Mouse (Mus musculus): Measurements from ENCODE around the gene Zap70.

The Zap70 gene

DNA sequence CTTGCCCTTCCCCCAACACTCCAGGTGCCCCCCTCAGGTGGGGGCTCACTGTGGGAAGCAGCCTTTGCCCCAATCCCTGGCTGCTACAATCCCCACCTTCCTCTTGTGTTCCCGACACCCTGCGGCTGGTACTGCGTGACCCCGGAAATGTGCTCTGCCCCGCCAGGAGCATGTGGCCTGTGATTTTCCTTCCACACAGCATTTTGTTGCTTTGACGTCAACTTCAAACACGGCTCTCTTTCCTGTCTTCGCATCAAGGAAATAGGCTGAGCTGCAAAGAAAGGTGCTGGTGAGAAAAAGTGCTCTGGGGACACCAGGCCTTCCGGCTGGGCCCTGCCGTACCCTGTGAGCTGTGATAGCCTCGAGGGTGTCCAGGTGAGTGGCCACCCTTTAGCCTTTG, at the start of gene Zap70:
Gene Zap70, plus strand, starts transcription at position 231 of the 400 bp plus-strand sequence.
- DNase-seq (ENCODE audit: low read depth, low spot score): no peak

DNA sequence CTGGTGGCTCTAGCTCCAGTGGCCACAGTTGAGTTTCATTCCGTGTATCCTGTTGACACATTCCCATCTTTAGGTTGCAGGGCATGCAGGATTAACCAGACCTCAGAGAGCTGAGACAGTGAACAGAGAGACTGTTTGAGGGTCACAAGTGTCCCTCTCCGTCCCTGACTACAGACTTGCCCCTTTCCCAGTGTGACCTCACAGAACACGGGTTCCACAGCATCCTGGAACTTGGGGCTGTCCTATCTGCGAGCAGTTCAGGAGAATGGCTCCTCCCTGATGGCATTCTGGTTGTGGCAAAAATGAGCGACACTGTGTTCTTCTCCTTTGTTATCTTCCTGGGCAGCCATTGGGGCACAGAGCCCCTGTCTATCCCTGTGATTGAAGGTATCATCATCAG, 47.3 kb upstream of the Zap70 start, which contains the start of gene Actr1b:
Gene Actr1b, minus strand, starts transcription at position 112 of the 400 bp plus-strand sequence.
- no peak for DNase-seq (ENCODE audit: low read depth, low spot score)

DNA sequence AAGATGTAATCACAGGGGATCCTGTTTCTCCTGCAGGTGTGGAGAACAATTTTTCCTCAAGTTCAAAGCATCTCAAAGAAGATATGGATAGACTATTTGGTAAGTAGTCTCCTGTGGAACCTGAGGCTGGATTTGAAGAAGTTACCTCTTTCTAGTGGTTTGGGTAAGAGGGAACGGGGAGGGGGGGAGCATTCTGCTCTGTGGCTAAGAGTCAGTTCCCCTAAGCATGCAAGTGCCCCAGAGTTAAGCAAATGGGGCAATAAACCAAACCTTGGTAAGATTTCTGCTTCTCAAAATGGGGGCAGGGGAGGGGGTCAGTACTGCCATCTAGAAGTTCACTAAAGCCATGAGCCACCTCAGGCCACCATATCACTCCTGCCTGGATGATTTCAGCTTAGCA, 42.8 kb upstream of the Zap70 start:
- no peak for DNase-seq (ENCODE audit: low read depth, low spot score)

DNA sequence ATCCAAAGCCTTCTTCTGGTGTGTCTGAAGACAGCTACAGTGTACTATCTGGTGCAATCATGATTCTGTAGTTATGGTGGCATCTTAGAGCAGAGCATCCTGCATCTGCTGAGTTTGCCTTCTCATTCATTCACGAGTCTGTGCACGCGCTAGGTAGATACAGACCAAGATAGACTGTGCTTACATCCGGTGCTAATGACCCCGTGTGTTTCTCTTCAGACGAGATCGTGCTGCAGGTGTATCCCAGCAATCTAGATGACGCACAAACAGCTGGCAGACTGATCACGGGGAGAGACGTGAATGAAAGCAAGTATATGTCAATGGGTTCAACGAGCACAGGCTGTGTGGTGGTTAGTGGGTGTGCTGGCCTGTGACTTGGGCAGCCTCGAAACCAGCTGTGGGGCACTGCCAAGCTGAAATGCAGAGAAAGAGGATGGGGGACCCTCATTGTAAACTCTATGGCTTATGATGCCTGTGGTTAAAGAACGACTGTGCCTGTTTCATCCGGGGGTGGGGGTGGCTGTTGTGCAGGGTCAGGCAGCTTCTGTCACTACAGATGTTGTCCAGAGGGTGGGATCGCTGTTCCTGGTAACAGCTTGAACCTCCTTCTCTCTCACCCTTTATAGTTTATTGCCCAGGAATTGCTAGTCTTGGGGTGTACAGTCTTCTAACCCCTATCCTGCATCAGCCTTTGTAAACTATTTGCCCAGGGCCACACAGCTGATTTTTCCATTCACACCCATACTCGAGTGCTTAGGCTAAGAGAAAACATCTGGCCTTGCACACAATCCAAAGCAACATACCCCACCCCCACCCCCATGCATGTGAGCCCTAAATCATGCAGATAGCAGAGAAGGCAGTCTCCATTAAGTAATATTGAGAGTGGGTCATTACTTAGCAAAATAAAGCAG, 38.2 kb upstream of the Zap70 start:
- no peak for DNase-seq (ENCODE audit: low read depth, low spot score)

DNA sequence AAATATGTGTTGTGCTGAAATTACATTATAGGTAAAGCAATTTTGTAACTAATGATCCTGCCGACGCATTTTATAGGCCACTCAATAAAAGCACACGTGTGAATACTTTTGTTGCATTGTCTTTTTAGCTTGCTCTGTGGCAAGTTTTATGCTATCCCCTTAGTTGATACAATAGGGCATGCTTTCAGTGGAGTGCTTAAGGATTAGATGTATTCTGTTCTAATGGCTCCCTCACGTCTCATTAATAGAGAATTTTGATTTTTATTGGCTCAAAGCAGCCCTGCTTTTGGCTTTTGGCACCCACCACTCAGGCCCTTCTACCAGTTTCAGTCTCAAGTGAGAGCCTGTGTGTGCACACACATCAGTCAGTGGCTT, 37.6 kb upstream of the Zap70 start:
- no peak for DNase-seq (ENCODE audit: low read depth, low spot score)

DNA sequence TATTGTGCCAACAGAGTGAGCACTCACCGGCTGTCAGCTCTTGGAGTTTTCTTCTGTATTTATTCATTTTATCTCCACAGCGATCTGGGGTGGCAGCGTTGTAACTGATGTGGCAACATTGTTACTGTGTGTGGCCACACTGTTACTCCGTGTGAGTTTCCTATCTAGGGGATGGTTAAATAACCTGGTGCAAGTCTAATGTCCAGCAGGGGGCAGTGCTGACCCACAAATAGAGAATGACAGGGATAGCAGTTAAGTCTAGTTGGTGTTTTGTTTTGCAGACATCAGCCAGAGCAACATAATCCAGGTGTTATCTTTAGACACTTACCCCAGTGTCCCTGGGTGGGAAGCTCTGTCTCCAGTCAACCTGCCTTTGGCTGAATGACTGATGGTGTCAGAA, 24.3 kb upstream of the Zap70 start:
- DNase-seq (ENCODE audit: low read depth, low spot score): peak; percentile 78

DNA sequence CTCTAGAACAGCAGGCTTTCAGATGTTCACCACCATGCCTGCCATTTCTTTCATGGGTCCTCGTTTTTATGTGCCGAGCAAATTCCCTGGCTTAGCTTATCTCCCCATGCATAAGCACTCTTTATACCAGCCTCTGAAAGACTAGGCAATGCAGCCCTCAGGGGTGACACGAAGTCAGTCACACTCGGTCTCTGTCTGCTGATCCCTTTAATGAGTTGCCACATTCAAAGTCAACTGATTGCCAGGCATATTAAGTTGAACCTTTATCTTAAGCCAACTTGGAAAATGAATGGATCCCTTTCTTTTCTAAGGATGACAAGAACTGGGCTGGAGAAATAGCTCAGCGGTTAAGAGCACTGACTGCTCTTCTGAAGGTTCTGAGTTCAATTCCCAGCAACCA, 22.4 kb upstream of the Zap70 start:
- DNase-seq (ENCODE audit: low read depth, low spot score): no peak

DNA sequence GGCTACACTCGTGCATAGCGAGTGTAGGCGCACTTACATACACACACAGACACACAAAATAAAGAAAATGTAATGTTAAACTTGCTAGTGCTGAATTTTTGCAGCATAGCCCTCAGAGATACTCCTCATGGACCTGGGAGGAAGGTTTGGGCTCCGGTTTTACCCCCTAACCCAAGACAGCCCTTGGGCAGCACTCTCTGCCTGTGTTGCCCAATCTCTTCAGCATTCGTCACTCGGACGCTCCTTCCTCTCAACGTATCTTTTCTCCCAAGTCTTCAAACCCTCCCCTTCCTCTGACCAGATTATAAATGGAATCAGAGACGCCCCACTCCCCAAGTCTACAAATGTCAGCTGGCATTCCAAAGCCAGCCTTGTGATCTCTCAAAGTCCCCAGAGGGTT, 18.6 kb upstream of the Zap70 start:
- no peak for DNase-seq (ENCODE audit: low read depth, low spot score)

DNA sequence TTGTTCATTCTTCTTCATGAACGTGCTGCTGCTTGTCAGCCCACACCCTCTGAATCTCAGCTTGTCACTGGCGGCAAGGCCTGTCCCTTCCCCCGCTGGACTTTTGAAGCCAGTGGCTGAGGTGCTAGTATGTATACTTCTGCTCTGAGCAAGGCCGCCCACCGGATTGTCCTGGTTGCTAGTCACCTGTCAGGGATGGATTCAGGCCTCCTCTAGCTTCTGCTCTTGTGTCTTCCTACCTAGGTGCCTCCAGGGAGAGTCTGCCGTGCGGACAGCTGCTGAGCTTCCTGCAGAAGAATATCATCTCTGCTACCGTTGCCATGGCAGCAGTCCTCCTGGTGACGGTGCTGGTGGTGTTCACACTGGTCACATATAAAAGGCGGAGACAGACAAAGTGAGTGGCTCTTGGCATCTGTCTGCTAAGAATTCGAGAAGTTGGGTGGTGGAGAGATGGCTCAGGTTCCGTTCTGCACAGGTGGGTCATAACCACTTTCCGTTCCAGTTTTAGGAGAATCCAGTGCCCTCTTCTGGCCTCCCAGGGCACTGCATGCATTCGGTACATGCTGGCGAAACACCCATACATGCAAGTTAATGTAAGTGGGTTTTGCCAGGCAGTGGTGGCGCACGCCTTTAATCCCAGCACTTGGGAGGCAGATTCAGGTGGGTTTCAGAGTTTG, 17.2 kb upstream of the Zap70 start:
- peak; percentile 72 for DNase-seq (ENCODE audit: low read depth, low spot score)

DNA sequence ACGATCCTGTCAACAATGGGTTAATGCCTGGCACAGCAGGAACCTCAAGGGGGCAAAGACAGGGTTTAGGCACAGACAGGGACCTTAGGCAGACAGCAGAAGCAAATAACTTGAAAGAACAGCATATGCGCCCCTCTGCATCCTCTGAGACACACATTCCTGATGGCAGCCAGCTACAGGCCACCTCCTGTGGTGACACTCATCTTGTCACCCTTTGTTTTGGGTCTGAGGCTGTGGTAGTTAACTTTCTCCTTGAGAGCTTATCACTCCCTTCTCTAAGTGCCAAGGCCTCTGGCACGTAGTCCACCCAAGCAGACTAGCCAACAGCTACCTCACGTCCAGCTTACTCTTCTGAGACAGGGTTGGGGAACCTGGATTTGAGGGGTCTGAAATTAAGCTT, 15.9 kb upstream of the Zap70 start:
- DNase-seq (ENCODE audit: low read depth, low spot score): no peak

DNA sequence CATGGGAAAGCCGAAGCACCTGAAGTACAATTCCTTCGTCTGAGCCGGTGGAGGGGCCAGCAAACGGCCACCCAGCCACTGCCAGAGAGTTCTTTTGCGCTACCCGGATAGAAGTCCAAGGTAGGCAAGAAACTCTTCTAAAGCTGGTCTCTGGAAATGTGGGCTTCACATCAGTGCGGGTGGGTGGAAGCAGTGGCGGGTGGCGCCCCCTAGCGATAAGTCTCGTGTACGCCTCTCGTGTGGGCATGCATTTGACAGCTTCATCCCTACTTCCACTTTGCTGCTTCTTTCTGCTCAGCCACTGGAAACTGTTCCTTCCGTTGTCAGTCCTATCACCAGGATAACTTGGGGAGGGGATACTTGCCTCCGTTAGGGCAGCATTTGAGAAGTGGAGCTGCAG, 15.1 kb upstream of the Zap70 start:
- DNase-seq (ENCODE audit: low read depth, low spot score): no peak

DNA sequence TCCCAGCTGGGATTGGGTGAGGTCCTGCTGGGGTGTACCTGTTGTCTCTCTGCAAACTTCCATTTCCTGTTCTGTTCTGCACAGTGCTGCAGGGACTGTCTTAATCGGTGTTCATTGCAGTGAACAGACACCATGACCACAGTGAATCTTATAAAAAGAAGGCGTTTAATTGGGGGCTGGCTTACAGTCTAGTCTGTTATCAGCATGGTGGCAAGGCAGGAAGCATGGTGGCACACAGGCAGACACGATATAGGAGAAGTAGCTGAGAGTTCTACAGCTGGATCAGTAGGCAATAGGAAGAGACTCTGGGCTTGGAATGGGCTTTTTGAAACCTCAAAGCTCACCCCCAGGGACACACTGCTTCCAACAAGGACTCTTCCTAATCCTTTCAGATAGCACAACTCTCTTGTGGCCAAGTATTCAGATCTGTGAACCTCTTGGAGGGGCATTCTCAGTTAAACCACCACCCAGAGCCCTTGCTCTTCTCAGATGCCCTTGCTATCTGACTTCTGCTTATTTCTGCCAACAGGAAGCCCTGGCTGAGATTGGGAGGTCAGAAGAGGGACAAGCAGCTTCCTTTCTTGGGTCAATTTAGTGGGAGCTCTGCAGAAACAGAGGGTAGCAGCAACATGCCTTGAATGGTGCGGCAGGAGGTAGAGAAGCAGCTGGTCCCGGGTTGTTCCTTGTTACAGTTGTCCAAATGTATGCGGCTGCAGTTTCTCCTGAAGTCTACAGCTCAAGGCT, 7.5 kb upstream of the Zap70 start:
- DNase-seq (ENCODE audit: low read depth, low spot score): no peak

DNA sequence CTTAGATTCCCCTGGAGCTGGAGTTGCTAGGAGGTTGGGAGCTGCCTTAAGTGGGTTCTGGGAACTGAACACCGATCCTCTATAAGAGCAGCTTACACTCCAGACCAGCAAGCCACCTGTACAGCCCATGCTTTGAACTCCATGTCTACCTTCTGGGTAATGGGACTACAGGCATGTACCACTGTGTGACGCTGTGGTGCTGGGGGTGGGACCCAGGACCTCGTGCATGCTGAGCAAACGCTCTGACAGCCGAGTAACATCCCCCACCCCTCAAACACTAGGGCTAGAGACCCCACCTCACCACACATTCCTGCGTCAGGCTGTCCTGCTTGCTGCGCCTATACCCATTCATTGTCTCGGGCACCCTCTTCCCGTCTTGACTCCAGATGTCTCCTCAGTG, 3.0 kb upstream of the Zap70 start:
- DNase-seq (ENCODE audit: low read depth, low spot score): no peak

DNA sequence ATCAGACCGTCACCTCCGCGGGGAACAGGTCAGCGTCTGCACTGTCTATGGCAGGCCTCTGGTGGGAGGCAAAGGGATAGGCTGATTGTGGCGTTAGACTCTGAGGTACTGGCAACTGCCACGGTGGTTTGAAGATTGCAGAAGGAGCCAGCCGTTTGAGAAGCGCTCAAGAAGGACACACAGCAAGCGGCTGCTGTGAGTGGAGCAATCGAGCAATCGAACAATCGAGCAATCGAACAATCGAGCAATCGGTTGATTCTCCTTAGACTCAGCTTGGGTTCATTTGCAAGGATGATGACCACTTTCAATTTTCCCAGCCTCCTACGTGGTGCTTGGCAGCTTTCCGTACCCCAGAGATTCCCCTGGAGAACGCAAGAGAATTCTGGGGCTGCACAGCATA, 2.5 kb upstream of the Zap70 start:
- DNase-seq (ENCODE audit: low read depth, low spot score): no peak

DNA sequence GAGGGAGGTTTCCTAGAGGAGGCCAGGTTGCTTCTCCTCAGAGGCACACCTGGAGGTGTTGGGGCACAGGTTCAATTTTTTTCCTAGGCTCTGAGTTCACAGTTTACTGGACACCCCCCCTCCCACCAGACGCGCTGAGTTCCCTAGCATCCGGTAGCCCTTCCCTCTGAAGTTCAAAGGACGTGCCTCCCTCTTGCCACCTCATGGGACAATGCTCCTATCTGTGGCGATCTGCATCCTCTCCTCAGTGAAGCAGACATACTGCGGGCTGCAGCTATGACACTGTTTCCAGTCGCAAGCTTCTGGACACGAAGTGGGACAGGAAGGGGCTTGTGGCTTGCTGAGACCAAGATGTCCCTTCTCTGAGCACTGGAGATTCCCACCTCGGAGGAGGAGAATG, 1.2 kb upstream of the Zap70 start:
- DNase-seq (ENCODE audit: low read depth, low spot score): no peak

DNA sequence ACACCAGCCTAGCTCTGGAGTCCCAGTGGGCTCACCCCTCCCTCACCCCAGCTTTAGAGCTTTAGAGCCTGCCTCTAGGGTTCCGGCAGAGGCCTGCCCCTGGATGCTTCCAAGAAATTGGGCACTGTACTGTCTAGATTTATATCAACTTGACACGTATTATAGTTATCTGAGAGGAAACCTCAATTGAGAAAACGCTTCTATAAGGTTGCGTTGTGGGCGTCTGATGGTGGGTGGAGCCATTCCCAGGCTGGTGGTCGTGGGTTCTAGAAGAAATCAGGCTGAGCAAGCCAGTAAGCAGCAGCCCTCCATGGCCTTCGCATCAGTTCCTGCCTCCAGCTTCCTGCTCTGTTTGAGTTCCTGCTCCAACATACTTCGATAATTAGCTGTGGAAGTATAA, 537 bp upstream of the Zap70 start:
- DNase-seq (ENCODE audit: low read depth, low spot score): no peak

DNA sequence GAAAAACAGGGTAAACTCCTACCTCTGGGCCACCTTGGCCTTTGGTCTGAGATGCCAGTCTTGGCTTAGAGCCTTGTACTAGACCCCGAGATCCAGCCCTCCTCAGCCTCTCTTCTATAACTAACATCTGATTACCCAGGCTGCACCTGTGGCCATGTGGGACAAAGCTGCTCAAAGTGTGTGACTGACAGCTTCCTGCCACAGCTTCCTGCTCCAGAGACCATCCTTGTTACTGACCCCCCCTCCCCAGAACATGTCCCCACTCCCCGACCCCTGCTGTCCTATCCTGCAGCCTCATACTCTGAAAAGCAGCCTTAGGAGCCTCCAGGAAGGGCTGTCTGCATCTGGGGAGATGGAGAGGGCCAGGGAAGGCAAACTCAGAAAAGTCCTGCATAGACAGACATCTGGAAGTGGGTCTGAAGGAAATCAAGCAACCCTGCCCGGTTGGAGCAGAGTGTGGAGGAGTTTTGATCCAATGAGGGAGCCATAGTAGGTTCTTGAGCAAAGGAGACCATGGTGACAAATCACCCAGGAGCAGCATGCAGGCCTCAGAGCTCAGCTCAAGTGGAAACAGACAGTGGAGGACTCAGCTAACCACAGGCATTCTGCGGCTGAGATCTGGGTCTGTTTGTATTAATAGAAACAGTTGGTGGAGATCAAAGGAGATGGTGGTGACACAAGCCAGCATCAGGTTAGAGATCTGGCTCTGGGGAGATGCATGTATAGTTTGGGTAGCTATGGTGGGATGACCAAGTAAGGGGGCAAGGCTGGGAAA, 5.0 kb downstream of the Zap70 start:
- no peak for DNase-seq (ENCODE audit: low read depth, low spot score)

DNA sequence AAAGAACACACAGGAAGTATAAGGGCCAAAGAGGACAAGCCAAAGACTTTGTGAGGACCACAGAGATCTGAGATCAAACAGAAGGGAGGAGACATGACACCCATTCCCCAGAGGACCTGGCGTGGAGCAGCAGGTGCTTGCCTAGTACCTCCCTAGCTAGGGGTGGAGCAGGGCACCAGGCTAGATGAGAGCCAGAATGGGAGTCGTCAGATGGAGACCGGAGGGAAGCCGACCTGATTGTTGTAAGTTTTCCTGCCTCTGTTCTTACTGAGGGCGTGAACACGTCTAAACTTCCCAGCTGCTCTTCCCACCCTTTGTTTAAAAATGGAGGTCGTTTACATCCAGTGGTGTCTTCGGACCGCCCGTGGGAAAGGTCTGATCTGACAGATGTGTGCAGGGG, 5.7 kb downstream of the Zap70 start:
- DNase-seq (ENCODE audit: low read depth, low spot score): no peak

DNA sequence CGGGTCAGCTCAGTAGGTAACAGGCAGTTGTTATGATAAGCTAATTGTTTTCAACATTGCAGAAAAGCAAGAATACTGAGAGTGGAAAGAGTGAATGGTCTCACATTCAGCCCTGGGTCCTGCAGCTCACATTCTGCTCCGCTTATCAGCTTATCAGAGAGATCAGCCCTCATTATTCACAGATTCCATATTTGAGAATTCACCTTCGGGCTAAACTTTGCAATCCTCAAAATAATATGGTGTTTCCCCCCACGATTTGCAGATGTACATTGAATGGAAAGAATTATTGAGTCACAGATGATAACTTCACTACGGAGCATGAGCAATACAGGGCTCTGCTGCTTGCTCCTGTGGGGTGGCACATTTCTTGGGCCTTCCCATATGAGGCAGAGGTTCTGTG, 7.2 kb downstream of the Zap70 start:
- DNase-seq (ENCODE audit: low read depth, low spot score): no peak

DNA sequence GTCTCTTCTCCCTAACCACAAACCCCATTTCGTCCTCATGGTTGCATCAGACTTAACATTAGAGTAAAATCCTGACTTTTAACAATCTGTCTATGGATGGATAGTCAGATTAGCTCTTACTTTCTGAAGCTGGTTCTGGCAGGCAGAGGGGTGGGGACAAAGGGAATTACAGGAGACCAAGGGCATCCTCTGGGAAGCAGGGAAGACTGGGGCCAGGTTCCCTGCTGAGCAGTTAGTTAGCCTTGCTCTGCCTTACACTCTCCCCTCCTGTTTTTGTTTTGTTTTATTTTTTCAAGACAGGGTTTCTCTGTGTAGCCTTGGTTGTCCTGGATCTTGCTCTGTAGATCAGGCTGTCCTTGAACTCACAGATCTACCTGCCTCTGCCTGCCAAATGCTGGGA, 8.4 kb downstream of the Zap70 start:
- DNase-seq (ENCODE audit: low read depth, low spot score): no peak

DNA sequence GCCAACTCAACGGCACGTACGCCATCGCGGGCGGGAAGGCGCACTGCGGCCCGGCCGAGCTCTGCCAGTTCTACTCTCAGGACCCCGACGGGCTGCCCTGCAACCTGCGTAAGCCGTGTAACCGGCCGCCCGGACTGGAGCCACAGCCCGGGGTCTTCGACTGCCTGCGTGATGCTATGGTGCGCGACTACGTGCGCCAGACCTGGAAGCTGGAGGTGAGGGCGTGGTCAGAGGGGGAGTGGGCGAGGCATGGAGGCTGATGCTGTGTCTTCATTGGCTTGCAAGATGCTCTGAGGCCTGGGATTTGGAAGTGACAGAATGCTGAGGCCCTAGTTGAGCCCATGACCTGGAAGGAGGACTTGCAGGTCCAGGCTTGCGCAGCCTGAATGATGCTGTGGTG, 9.4 kb downstream of the Zap70 start:
- no peak for DNase-seq (ENCODE audit: low read depth, low spot score)

Data from telencephalon, adult 2 months (tissue).